Mouse (Mus musculus) liver, embryonic 15.5 days (tissue): ENCODE results near the gene Gm28635. TPM values are rescaled to one million over a fixed set of nuclear protein-coding genes. Genes with fewer than 3 reads are reported as not detected.

Source experiments
- ATAC-seq: fragments of 200-750 bp; cut with Nextera tagmentation; 2 replicates; pipeline ENCODE4 v1.8.0; 2017; ENCODE audit warnings: moderate number of reproducible peaks, mild to moderate bottlenecking, moderate library complexity; ENCODE audit not compliant: insufficient read depth
- H3K27ac ChIP-seq: fragments of 300-500 bp; sonication (generic); replicated peaks from 2 replicates; pipeline ENCODE4 v1.5.1; 2015; ENCODE audit warnings: mild to moderate bottlenecking, inconsistent platforms
- H3K27me3 ChIP-seq: fragments of 300-500 bp; sonication (generic); 2 replicates; pipeline ENCODE4 v1.6.1; 2015; ENCODE audit warnings: mild to moderate bottlenecking, inconsistent platforms
- H3K36me3 ChIP-seq: fragments of 300-500 bp; sonication (generic); replicated peaks from 2 replicates; pipeline ENCODE4 v1.6.1; 2015; ENCODE audit warnings: moderate library complexity, mild to moderate bottlenecking, inconsistent platforms
- H3K4me1 ChIP-seq: fragments of 300-500 bp; sonication (generic); replicated peaks from 2 replicates; pipeline ENCODE4 v1.6.1; 2015; ENCODE audit warnings: inconsistent platforms
- H3K4me2 ChIP-seq: fragments of 300-500 bp; sonication (generic); 2 replicates; pipeline ENCODE4 v1.6.1; 2015; ENCODE audit warnings: moderate library complexity, mild to moderate bottlenecking, inconsistent platforms
- H3K4me3 ChIP-seq: fragments of 300-500 bp; sonication (generic); replicated peaks from 2 replicates; pipeline ENCODE4 v1.5.1; 2015; ENCODE audit warnings: mild to moderate bottlenecking, inconsistent platforms
- H3K9ac ChIP-seq: fragments of 300-500 bp; sonication (generic); 2 replicates; pipeline ENCODE4 v1.6.1; 2015; ENCODE audit warnings: moderate library complexity, mild to moderate bottlenecking, inconsistent platforms
- H3K9me3 ChIP-seq: fragments of 300-500 bp; sonication (generic); replicated peaks from 2 replicates; pipeline ENCODE4 v1.6.1; 2016; ENCODE audit warnings: inconsistent platforms
- WGBS: fragments of 180-500 bp; shearing (Covaris S2); methylation state at CpG from one replicate; pipeline ENCODE4 v1.1.7; 2015; ENCODE audit warnings: mixed read lengths; ENCODE audit not compliant: insufficient replicate concordance; 5-methylcytosine and 5-hydroxymethylcytosine counted together
- polyA plus RNA-seq: library from polyadenylated mRNA; unstranded; fragments of >200 nt; fragmentation: Nextera tagmentation; extraction: Ambion mirVana; gene quantifications from 2 replicates; pipeline ENCODE4 v1.2.1, GENCODE M21; 2015

Gm28635 gene
- polyA plus RNA-seq, 1 experiment from 2014 or later, result not detected

DNA sequence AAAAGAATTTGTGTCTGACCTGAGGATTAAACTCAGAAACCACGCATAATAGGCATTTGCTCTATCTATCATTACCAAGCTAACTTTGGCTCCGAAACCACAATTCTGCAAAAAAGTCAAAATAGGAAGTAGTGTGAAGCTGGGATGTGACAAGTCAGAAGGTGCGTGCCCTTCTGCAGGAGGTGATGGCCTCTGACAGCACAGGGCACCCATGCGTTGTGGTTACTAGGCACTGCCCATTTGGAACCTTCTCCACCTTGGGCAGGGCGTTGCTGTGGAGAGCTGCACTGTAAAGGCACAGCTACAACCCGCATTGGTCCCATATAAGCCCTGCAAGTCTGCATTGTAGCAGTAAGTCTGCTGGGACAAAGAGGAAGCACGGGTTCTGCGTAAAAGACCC, 85.0 kb downstream of the Gm28635 start:
- ATAC-seq, result no peak
- 0 out of 2 replicates have a peak, but pooled peaks cover 4% of the 10 kb centered on the region for H3K4me1 ChIP-seq
- H3K36me3 ChIP-seq, result peaks cover 5% of the 10 kb centered on the region; the same call in 1 of the 2 replicates
- no peak overlapping the region for H3K4me3 ChIP-seq
- H3K27me3 ChIP-seq, result no peaks in the 10 kb centered on the region
- 41% methylated on average over 8 of the region's 8 CpGs for WGBS
- H3K9me3 ChIP-seq, result no peaks in the 10 kb centered on the region
- H3K9ac ChIP-seq, result no peak overlapping the region
- no peak overlapping the region; the same call in 1 of the 2 replicates for H3K4me2 ChIP-seq
- H3K27ac ChIP-seq, result no peak overlapping the region

DNA sequence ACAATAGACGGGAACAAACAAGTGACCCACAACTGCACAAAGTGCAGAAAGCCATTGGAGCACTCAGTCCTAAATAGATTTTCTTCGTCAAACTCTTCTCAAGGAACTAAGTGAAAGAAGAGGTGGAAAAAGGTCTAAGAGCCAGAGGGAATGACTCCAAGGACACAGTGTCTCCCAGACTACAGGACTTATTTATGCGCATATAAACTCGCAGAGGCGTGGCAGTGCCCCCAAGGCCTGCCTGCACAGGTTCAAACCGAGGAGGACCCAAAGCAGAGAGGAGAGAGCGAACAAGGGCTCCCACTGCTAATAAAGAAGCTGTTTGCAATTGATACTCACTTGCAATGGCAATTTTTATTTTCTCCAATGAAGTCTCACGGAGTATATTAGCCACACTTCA, 92.1 kb downstream of the Gm28635 start:
- 72% methylated on average over 8 of the region's 8 CpGs for WGBS
- ATAC-seq, result no peak
- Histone ChIP-seq H3K36me3 (no peaks in the 10 kb centered on the region), H3K4me2 (no peak overlapping the region), H3K9ac (no peak overlapping the region), H3K27ac (no peak overlapping the region), H3K9me3 (no peaks in the 10 kb centered on the region), H3K4me1 (no peaks in the 10 kb centered on the region), H3K27me3 (no peaks in the 10 kb centered on the region), H3K4me3 (no peak overlapping the region)

DNA sequence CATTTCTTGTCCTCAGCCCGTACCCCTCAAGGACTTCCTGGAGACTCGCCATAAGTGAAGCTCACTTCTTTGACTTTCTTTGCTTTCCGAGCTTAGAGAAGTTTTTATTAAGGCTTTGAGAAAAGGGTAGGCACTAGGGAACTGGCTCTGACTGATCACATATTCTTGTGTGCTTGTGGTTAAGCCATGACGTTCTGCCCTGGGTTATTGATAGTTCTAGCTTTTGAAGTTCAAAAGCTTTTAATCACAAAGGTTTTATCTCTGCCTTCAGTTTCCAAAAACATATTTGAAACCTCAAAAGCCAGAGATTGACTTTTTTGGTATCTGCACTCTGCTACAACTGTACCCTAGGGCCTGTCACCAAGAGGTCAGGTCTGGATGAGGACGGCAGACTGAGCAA, 95.6 kb downstream of the Gm28635 start:
- Histone ChIP-seq H3K4me3 (no peak overlapping the region), H3K9me3 (no peaks in the 10 kb centered on the region), H3K4me1 (no peaks in the 10 kb centered on the region), H3K9ac (no peak overlapping the region), H3K36me3 (no peaks in the 10 kb centered on the region), H3K4me2 (no peak overlapping the region), H3K27ac (no peak overlapping the region), H3K27me3 (no peaks in the 10 kb centered on the region)
- ATAC-seq, result no peak
- WGBS, result 61% methylated on average over 5 of the region's 5 CpGs

DNA sequence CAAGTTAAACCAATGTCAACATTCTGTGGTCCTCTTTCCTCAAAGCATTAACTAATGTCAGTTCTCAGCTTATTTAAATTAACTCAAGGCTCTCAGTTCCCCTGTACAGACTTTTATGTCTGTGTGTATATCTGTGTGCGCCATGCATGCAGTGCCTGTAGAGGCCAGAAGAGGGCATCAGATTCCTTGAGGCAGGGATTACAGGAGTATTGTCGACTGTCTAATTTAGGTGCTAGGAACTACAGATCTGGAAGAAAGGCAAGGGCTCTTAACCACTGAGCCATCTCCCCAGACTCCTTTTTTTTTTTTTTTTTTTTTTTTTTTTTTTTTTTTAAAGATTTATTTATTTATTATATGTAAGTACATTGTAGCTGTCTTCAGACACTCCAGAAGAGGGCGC, 96.6 kb downstream of the Gm28635 start:
- Histone ChIP-seq H3K4me3 (no peak overlapping the region), H3K4me1 (no peaks in the 10 kb centered on the region), H3K9me3 (no peaks in the 10 kb centered on the region), H3K27ac (no peak overlapping the region), H3K4me2 (no peak overlapping the region), H3K27me3 (no peaks in the 10 kb centered on the region), H3K9ac (no peak overlapping the region), H3K36me3 (no peaks in the 10 kb centered on the region)
- ATAC-seq, result no peak
- 80% methylated on average over 2 of the region's 3 CpGs for WGBS

DNA sequence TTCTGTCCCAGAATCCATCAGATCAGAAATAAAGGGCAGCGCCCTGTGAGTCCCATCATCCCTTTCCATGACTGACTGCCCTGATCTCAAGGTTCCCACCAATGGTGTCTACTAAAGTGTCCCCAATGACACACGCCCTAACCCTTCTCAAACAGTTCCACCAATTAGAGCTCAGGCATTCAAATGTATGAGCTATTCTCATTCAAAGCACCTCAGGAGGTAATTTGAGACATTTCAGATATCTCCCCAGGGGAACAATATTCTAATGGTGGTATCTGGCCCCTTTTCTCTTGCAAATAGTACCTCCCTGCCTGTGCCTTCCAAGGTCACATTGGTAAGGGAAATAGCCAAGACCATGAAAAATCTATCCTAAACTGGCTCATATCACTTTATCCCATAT, 98.5 kb downstream of the Gm28635 start:
- Histone ChIP-seq H3K27me3 (no peaks in the 10 kb centered on the region), H3K36me3 (no peaks in the 10 kb centered on the region), H3K4me2 (no peak overlapping the region), H3K9me3 (no peaks in the 10 kb centered on the region), H3K4me3 (no peak overlapping the region), H3K9ac (no peak overlapping the region), H3K27ac (no peak overlapping the region), H3K4me1 (no peaks in the 10 kb centered on the region)
- no peak for ATAC-seq
- 72% methylated on average over 2 of the region's 2 CpGs for WGBS

DNA sequence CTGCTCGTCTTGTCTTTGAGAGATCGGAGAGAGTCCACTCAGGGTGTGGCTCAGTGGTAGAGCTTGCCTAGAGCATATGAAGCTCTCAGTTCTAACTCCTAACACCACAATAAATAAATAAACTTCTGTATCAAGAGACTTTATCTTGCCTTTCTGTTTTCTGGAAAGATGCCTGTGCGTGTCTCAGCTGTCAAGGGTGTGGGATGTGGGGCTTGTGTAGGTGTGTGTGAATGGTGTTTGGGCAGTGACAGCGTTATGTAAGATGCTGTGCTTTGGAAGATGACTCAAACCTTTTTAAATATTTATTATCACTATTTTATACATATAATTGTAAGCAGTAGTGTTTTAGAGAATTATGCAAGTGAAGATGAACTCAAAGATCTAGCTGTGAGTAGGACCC, 103.7 kb downstream of the Gm28635 start:
- no peak overlapping the region for H3K4me2 ChIP-seq
- H3K9ac ChIP-seq, result no peak overlapping the region
- no peaks in the 10 kb centered on the region for H3K36me3 ChIP-seq
- no peak overlapping the region for H3K27ac ChIP-seq
- H3K4me1 ChIP-seq, result no peaks in the 10 kb centered on the region
- no peak for ATAC-seq
- WGBS, result 71% methylated on average over 4 of the region's 4 CpGs
- H3K27me3 ChIP-seq, result no peaks in the 10 kb centered on the region
- no peak overlapping the region for H3K4me3 ChIP-seq
- H3K9me3 ChIP-seq, result no peaks in the 10 kb centered on the region

DNA sequence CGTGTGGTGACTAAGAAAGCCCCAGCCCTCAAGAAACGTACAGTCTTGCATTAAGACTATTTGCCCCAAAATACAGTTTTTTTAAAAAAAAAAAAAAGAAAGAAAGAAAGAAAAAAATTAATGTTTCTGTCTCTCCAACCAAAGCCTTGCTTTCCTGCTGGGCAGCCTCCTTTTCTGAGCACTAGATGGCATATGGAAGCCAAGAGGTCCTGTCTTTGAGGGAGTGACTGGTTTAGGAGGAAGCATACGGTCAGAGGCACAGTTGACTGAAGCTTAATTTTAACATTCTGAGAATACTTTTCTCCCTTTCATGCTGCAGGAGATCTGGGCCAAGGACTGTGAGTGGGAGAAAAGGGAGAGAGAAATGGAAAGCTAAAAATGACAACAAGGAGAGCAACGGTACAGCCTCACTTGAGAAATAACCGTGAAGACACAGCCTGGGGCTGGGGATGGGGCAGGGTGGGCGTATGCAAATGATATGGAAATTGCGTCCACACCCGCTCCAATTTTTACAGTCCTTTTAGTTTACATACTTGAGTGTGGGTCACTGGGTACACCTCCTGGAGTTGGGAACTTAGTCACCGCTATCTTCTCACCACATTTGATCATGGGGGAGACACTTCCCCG, 120.8 kb downstream of the Gm28635 start:
- H3K27me3 ChIP-seq, result no peaks in the 10 kb centered on the region
- no peaks in the 10 kb centered on the region for H3K4me1 ChIP-seq
- H3K4me3 ChIP-seq, result no peak overlapping the region
- H3K27ac ChIP-seq, result no peak overlapping the region
- no peak overlapping the region for H3K9ac ChIP-seq
- no peaks in the 10 kb centered on the region for H3K36me3 ChIP-seq
- no peak overlapping the region for H3K4me2 ChIP-seq
- no peaks in the 10 kb centered on the region for H3K9me3 ChIP-seq
- WGBS, result 32% methylated on average over 10 of the region's 10 CpGs
- no peak for ATAC-seq

Other genes with a start within 250 kb of the Gm28635 start
- gene Tfpi, start 201.3 kb downstream of the Gm28635 start, polyA plus RNA-seq, result 14.2 and 15.6 TPM in 2 replicates
- gene Ctnnd1, start 27.3 kb downstream of the Gm28635 start, polyA plus RNA-seq, result 12.4 and 13.1 TPM in 2 replicates
- gene Btbd18, start 19.0 kb downstream of the Gm28635 start, polyA plus RNA-seq, result 0.05 TPM in 2 replicates
- gene Selenoh, start 7.3 kb downstream of the Gm28635 start, polyA plus RNA-seq, result 71.6 and 86.7 TPM in 2 replicates
- 18.7 and 21.1 TPM in 2 replicates for gene Med19, start 361 bp upstream of the Gm28635 start, polyA plus RNA-seq
- 71.2 and 71.8 TPM in 2 replicates for gene Tmx2, start 1.1 kb upstream of the Gm28635 start, polyA plus RNA-seq
- gene Zdhhc5, start 37.1 kb upstream of the Gm28635 start, polyA plus RNA-seq, result 17.3 and 18.4 TPM in 2 replicates
- gene Clp1, start 49.3 kb upstream of the Gm28635 start, polyA plus RNA-seq, result 53.9 and 59.7 TPM in 2 replicates
- 66.9 and 75.7 TPM in 2 replicates for gene Ypel4, start 56.0 kb upstream of the Gm28635 start, polyA plus RNA-seq
- 1.4 and 1.5 TPM in 2 replicates for gene Gm19426, start 65.6 kb upstream of the Gm28635 start, polyA plus RNA-seq
- 84.2 and 102 TPM in 2 replicates for gene Serping1, start 97.4 kb upstream of the Gm28635 start, polyA plus RNA-seq
- gene Ube2l6, start 120.8 kb upstream of the Gm28635 start, polyA plus RNA-seq, result 533 and 556 TPM in 2 replicates
- gene Smtnl1, start 144.6 kb upstream of the Gm28635 start, polyA plus RNA-seq, result 0.40 and 0.56 TPM in 2 replicates
- 33.3 and 37.0 TPM in 2 replicates for gene Timm10, start 149.0 kb upstream of the Gm28635 start, polyA plus RNA-seq
- 190 and 203 TPM in 2 replicates for gene Slc43a1, start 160.8 kb upstream of the Gm28635 start, polyA plus RNA-seq
- 0.09 TPM in 2 replicates for gene Rtn4rl2, start 208.7 kb upstream of the Gm28635 start, polyA plus RNA-seq